Mouse (Mus musculus) ovary, postnatal 10 days (tissue): ENCODE results near the gene Zfp940.

Experiments used
- DNase-seq: peaks from one replicate; pipeline ENCODE4 v3.0.0; 2022; ENCODE audit warnings: low spot score

Gene Zfp940

GRCm38 (mm10) chr7:29807046-29807445 is 46.4 kb downstream of the Zfp940 start:
- DNase-seq, result no peak

DNA sequence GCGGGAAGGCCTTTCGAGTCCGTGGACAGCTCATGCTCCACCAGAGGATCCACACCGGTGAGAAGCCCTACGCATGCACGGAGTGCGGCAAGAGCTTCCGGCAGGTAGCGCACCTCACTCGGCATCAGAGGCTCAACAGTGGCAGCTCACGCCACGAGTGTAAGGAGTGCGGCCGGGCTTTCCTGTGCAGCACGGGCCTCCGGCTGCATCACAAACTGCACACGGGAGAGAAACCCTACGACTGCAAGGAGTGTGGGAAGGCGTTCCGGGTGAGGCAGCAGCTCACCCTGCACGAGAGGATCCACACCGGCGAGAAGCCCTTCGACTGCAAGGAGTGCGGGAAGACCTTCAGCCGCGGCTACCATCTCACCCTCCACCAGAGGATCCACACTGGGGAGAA is 60.6 kb downstream of the Zfp940 start:
- DNase-seq, result no peak

- DNase-seq, result no peak
Observed at GRCm38 (mm10) chr7:29785888-29786287, 67.6 kb downstream of the Zfp940 start.

- no peak for DNase-seq
Observed at GRCm38 (mm10) chr7:29785023-29785422, 68.4 kb downstream of the Zfp940 start.

- peak; percentile 75 for DNase-seq
Observed at GRCm38 (mm10) chr7:29783871-29784551, 69.5 kb downstream of the Zfp940 start, which contains the start of gene Zfp30. Gene Zfp30, plus strand, starts transcription at chr7:29783998.
